Mouse (Mus musculus): Measurements from ENCODE around the gene Gm28035. TPM values are rescaled to one million over a fixed set of nuclear protein-coding genes. Genes with fewer than 3 reads are reported as not detected.

The Gm28035 gene
- polyA plus RNA-seq, 1 experiment, result 8.6 TPM

DNA sequence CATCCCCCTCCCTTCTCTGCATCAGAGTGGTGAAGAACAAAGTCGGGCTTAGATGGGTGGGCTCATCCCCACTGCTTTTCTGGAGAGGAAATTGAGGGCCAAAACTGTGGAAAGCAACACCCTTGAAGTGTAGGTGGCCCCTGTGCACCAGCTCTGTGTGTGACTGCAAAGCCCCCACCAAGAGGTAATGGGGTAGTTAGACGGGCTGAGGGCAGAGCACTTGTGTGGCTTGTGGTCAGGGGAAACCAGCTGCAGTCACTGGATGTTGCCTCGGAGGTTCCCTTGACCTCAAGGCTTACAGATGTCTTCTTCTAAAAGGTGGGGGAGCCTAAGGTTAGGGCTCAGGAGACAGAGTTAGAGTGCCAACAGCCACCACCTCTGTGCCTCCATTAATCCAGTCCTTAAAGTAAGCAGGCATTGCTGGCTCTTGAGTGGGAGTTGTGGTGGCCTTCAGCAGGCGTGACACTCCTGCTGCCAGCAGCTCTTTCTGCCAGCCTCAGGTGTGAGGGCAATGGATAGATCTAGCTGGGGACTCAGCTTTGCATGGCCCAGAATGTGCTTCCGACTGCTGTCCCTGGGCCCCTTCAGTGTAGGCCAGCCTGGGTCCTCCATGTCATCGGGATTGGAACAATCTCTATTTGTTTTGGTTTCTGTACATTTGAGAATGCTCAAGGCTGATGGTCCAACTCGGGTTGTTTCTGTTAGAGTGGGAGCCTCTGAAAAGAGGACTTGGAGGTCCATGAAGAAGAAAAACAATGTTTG lies 17.5 kb downstream of the Gm28035 start:
- 0 out of 2 replicates have a peak overlapping the region, but pooled peaks have one; percentile 14 for H3K27ac ChIP-seq (ENCODE audit: insufficient read depth, low read length)
- H3K4me3 ChIP-seq (replicated peaks; ENCODE audit: insufficient read depth, low read depth, low read length), result no peak overlapping the region
- 84% methylated on average over 7 of the region's 7 CpGs for WGBS
- H3K4me1 ChIP-seq (ENCODE audit: control insufficient read depth, insufficient read depth, low read length), result peaks cover 33% of the 10 kb centered on the region
- H3K27me3 ChIP-seq (ENCODE audit: control insufficient read depth, insufficient read depth, low read length), result no peaks in the 10 kb centered on the region
- no peak for DNase-seq
- TF ChIP-seq POLR2A (IDR thresholded peaks at IDR 0.05; ENCODE audit: borderline replicate concordance, insufficient read depth, low read length), result no peak
- no peak for TF ChIP-seq CTCF (IDR thresholded peaks at IDR 0.05; ENCODE audit: borderline replicate concordance, insufficient read depth, low read depth, low read length)

DNA sequence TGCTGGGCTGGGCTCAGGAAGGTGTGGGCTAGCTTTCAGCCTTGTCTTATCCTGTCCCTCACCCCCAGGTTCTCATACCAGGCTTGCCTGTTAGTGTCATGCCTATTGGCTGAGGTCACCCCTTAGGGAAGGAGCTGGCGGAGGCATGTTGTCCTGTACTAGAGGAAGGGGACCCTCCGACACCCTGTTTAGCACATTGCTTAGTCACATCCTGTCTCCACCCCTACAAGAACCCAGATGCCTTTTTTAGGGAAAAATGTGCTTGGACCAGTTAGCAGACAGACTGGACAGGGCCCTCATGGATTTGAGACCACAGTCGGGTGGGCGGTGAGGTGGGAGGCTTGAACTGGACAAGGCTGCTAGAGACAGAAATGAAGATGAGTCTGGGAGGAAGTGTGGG lies 18.2 kb downstream of the Gm28035 start:
- no peak overlapping the region for H3K27ac ChIP-seq (ENCODE audit: insufficient read depth, low read length)
- TF ChIP-seq POLR2A (IDR thresholded peaks at IDR 0.05; ENCODE audit: borderline replicate concordance, insufficient read depth, low read length), result no peak
- TF ChIP-seq CTCF (IDR thresholded peaks at IDR 0.05; ENCODE audit: borderline replicate concordance, insufficient read depth, low read depth, low read length), result no peak

DNA sequence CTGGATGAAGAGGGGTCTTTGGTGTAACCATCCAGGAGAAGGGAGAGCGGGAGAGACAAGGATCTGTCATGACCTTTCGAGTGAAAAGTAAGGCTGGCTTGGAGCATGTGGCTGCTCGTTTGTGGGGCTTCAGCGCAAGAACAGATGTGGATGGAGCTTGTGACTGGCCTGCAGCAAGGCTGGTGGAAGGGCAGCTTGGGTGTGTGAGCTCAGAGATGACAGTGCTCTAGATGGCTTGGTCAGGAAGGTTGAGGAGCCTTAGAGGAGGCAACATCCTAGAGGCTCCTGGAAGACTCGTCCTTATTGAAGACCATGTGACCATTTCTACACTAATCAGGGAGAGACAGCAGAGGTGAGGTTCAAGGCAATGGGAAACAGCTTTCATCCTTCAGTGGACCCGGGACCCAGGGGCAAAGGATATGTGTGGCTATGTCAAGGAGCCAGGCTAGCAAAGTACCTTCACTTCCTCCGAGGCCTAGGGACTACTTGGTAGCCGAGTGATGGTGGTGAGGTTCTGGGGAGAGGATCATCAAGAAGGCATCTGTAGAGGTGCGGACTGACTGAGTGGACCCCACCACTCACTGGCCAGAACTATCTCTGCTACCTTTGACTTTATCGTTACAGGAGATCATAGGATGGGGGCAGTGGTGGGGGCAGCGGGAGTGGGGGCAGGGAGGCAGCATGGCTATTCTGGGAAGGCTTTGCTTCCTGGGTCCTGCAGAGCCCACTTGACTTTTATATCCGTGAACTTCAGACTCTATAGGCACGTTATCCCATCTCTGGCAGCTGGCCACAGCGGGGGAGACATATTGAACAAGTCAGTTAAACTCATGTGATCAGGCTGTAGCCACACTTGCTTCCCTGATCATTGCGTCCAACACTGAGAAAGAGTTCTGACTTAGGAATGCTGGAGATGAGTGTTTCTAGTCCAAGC lies 19.0 kb downstream of the Gm28035 start:
- no peaks in the 10 kb centered on the region for H3K27me3 ChIP-seq (ENCODE audit: control insufficient read depth, insufficient read depth, low read length)
- H3K4me3 ChIP-seq (replicated peaks; ENCODE audit: insufficient read depth, low read depth, low read length), result no peak overlapping the region
- H3K4me1 ChIP-seq (ENCODE audit: control insufficient read depth, insufficient read depth, low read length), result peaks cover 42% of the 10 kb centered on the region
- WGBS, result 72% methylated on average over 15 of the region's 15 CpGs
- no peak overlapping the region for H3K27ac ChIP-seq (ENCODE audit: insufficient read depth, low read length)
- TF ChIP-seq POLR2A (IDR thresholded peaks at IDR 0.05; ENCODE audit: borderline replicate concordance, insufficient read depth, low read length) (no peak), CTCF (IDR thresholded peaks at IDR 0.05; ENCODE audit: borderline replicate concordance, insufficient read depth, low read depth, low read length) (no peak)
- DNase-seq, result no peak

More for the DNA sequence above, 18.2 kb downstream of the Gm28035 start:
- Histone ChIP-seq H3K4me1 (ENCODE audit: control insufficient read depth, insufficient read depth, low read length) (peaks cover 37% of the 10 kb centered on the region), H3K4me3 (replicated peaks; ENCODE audit: insufficient read depth, low read depth, low read length) (no peak overlapping the region), H3K27me3 (ENCODE audit: control insufficient read depth, insufficient read depth, low read length) (no peaks in the 10 kb centered on the region)
- no peak for DNase-seq
- WGBS, result 90% methylated on average over 4 of the region's 4 CpGs

DNA sequence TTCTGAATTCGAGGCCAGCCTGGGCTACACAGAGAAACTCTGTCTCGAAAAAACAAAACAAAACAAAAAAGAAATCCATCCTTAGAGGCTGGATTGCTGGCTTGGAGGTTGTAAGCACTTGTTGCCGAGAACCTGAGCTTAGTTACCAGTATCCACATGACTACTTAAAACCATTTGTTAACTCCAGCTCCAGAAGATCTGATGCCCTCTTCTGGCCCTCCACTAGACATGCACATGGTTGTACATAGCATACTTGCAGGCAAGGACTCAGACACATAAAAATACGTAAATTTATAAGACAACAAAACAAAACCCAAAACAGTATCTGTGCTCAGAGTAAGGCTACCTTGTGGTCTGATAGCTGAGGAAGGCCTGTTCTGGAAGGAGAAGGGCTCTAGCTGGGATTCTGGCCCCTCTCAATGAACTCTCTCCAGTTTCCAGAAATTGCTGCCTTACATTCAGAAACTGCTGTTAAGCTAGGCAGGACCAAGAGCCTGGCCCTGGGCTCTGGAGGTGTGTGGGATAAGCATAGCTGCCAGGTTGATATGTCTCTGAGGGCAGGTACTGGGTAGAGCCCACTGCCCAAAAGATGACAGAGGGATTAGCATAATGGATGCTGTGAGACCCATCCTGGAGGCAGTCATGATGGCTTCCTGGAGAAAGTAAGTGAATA lies 20.8 kb downstream of the Gm28035 start:
- no peaks in the 10 kb centered on the region for H3K27me3 ChIP-seq (ENCODE audit: control insufficient read depth, insufficient read depth, low read length)
- no peak overlapping the region for H3K4me3 ChIP-seq (replicated peaks; ENCODE audit: insufficient read depth, low read depth, low read length)
- 0 out of 2 replicates have a peak overlapping the region, but pooled peaks have one; percentile 82 for H3K27ac ChIP-seq (ENCODE audit: insufficient read depth, low read length)
- 83% methylated on average over 4 of the region's 4 CpGs for WGBS
- peaks cover 56% of the 10 kb centered on the region for H3K4me1 ChIP-seq (ENCODE audit: control insufficient read depth, insufficient read depth, low read length)
- no peak for DNase-seq
- TF ChIP-seq CTCF (IDR thresholded peaks at IDR 0.05; ENCODE audit: borderline replicate concordance, insufficient read depth, low read depth, low read length) (no peak), POLR2A (IDR thresholded peaks at IDR 0.05; ENCODE audit: borderline replicate concordance, insufficient read depth, low read length) (no peak)

DNA sequence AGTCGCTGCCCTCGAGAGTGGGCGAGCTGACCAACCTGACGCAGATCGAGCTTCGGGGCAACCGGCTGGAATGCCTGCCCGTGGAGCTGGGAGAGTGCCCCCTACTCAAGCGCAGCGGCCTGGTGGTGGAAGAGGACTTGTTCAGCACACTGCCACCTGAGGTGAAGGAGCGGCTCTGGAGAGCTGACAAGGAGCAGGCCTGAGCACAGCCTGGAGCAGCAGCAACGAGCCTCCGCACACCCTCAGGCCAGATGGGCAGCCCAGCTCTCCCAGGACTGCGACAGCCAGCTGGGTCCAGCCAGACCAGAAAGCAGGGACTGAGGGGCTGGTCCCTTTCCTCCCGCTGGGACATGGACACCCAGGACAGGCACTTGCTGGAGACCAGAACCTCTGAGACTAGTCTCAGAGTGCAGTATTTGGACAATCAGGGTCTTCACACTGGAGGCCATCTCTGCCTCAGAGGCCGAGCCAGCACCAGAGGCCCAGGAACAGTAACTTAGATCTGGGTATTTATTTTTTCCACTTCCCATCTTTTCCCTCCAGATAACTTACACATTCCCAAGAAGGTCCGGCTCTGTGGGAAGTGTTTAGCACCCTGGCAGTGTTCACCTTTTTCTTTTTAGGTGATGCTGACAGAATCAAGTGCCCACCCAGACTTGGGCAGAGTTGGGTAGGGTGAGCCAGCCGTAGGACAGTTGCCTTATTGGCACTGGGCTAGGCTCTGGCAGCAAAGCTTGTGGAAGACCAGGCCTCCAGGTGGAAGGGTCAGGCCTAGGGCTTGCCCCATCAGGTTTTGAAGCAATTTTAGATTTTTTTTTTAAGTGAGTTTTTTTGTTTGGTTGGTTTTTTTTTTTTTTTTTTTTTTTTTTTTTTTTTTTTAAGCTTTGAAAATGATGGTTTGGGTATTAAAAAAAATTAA lies 21.8 kb downstream of the Gm28035 start:
- WGBS, result 28% methylated on average over 18 of the region's 18 CpGs
- H3K27ac ChIP-seq (ENCODE audit: insufficient read depth, low read length), result peak overlapping the region; percentile 82

DNA sequence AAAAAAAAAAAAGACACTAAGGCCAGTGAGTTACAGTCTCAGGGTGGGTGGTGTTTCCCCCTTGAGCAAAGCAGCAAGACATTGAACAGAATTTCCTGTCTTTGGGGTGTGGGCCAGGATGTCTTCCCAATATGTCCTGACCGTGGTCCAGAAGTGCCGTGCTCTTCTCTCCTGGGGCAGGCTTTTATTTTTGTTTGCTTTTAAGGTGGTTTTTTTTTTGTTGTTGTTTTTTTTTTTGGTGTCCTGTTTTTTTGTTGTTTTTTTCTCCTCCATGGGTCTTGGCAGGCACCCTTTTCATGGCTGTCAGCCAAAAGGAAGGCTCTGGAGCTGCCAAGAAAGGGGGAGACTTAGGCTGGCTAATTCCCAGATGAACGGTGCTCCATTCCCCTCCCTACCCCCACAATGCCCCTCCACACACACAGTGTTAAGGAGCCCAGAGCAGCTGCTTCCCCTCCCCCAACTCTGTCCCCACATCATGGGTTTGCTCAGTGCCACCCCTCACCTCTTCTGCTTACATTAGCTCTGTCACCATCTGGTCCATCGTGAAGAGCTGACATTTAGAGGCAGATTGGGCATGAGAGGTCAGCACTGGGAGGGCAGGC lies 22.6 kb downstream of the Gm28035 start:
- DNase-seq, result peak; percentile 84 to 86
- Histone ChIP-seq H3K27ac (ENCODE audit: insufficient read depth, low read length) (peak overlapping the region; percentile 48), H3K27me3 (ENCODE audit: control insufficient read depth, insufficient read depth, low read length) (no peaks in the 10 kb centered on the region), H3K4me1 (ENCODE audit: control insufficient read depth, insufficient read depth, low read length) (peaks cover 56% of the 10 kb centered on the region), H3K4me3 (replicated peaks; ENCODE audit: insufficient read depth, low read depth, low read length) (no peak overlapping the region)
- TF ChIP-seq POLR2A (IDR thresholded peaks at IDR 0.05; ENCODE audit: borderline replicate concordance, insufficient read depth, low read length) (no peak), CTCF (IDR thresholded peaks at IDR 0.05; ENCODE audit: borderline replicate concordance, insufficient read depth, low read depth, low read length) (no peak)
- WGBS, result 2% methylated on average over 4 of the region's 4 CpGs

More for the DNA sequence above, 21.8 kb downstream of the Gm28035 start:
- Histone ChIP-seq H3K4me1 (ENCODE audit: control insufficient read depth, insufficient read depth, low read length) (peaks cover 61% of the 10 kb centered on the region), H3K4me3 (replicated peaks; ENCODE audit: insufficient read depth, low read depth, low read length) (no peak overlapping the region), H3K27me3 (ENCODE audit: control insufficient read depth, insufficient read depth, low read length) (no peaks in the 10 kb centered on the region)
- TF ChIP-seq POLR2A (IDR thresholded peaks at IDR 0.05; ENCODE audit: borderline replicate concordance, insufficient read depth, low read length) (no peak), CTCF (IDR thresholded peaks at IDR 0.05; ENCODE audit: borderline replicate concordance, insufficient read depth, low read depth, low read length) (no peak)
- DNase-seq, result peak; percentile 40 to 56
